Mouse (Mus musculus): Measurements from ENCODE around the gene Stat2. TPM values are rescaled to one million over a fixed set of nuclear protein-coding genes. Genes with fewer than 3 reads are reported as not detected.
"Not testable (repeated sequence)": the region's sequence is repeated elsewhere in the genome, so short reads cannot be mapped to it uniquely, and the experiment has no call there.

Stat2 gene
- polyA plus RNA-seq, 1 experiment from 2014 or later = 12.1 TPM

DNA sequence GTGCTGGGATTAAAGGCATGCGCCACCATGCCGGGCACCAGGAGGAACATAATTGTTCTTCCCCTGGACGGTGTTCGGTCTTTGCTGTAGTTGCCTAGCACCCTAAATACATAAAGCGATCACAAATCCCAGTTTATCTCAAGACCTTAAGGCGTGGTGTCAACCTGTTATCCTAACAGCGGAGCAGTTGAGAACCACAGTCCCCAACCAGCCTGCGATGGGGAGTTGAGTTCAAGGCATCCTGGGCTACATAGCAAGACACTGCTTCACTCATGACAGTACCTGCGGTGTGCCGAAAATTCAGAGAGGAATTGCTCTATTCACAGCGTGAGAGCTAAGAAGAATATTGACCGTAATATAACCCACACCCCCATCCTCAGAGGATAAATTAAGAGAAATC, 51.3 kb downstream of the Stat2 start:
- Histone ChIP-seq H3K4me3 (ENCODE audit: low read depth, low read length) (peak overlapping the region; percentile 62), H3K9me3 (ENCODE audit: low read length) (no peaks in the 10 kb centered on the region), H3K4me2 (ENCODE audit: low read depth, low read length) (peak overlapping the region; percentile 70), H3K27me3 (ENCODE audit: insufficient read depth, low read length) (no peaks in the 10 kb centered on the region), H3K36me3 (replicated peaks; ENCODE audit: insufficient read depth, low read length) (peaks cover 50% of the 10 kb centered on the region), H3K9ac (replicated peaks) (no peak overlapping the region), H3K4me1 (ENCODE audit: insufficient read depth) (peaks cover 14% of the 10 kb centered on the region), H3K27ac (ENCODE audit: low read depth) (no peak overlapping the region)
- TF ChIP-seq EP300 (IDR thresholded peaks at IDR 0.05; ENCODE audit: low read depth) = no peak
- DNase-seq = no peak
- 51% methylated on average over 12 of the region's 12 CpGs for WGBS (ENCODE audit: insufficient replicate concordance)
- ATAC-seq = no peak

DNA sequence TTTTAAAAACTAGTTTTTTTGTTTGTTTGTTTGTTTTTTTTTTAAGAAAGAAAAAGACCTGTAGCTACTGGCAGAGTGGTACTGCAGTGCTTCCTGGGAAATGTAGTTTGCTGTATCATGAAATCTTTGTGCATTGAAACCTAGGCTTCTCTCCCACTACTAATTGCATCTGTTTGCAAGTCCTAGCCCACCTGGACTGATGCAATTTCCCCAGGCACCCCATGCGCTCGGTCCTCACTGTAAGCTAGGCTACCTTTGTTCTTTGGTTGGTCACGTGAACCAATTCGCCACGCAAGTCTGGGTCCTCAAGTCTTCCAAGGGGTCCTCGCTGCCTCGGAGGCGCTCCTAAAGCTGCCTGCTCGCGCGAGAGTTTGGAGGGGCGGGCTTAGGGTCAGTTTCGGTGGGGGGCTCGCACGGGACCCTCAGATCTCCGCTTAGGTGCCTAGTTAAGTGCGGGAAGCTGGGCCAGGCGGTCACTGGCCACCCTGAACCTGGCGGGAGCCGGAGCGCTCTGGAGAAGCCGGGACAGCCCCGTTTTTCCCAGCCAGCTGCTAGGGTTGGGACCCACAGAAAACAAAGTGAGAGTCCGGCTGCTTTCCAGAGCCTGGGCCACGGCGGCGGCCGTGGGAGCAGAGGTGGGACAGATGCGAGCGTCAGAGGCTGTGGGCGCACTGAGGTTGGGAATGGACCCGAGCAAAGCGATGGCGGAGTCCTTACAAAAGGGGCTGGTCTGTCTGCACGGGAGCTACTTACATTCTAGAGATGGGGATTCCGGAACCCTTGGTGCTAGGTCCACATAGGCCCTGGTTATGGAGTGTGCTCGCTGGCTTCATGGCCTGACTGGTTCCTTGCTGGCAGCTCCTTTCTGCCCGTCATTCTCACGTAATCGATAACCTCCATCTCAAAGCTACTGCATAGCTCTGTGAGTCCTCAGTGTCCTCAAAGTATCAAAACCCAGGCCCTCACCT, 52.1 kb downstream of the Stat2 start, which contains the start of gene Cnpy2:
TSS of gene Cnpy2 (plus strand) at position 319 of the 968 bp plus-strand sequence.
- 0 out of 2 replicates have a peak, but pooled peaks have one; percentile 41 for TF ChIP-seq EP300 (IDR thresholded peaks at IDR 0.05; ENCODE audit: low read depth)
- no peak for TF ChIP-seq CTCF (IDR thresholded peaks at IDR 0.05; ENCODE audit: low read depth)
- ATAC-seq = peak; percentile 81

DNA sequence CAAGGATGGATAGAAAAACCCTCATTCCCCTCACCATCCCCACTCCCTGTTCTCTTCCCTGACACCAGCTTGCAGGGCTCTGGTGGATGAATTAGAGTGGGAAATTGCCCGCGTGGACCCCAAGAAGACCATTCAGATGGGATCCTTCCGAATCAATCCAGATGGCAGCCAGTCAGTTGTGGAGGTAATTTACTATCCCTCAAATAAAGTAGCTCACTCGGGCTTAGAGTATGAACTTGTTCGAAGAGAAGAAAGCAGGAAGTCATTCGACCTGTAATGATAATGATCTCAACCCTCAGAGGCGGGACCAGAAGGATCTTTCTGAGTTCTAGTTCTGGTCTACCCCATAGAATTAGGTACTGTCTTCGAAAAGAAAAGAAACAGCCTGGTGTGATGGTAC, 53.2 kb downstream of the Stat2 start:
- no peak for TF ChIP-seq EP300 (IDR thresholded peaks at IDR 0.05; ENCODE audit: low read depth)
- no peak for TF ChIP-seq CTCF (IDR thresholded peaks at IDR 0.05; ENCODE audit: low read depth)
- Histone ChIP-seq H3K9ac (replicated peaks) (peak overlapping the region; percentile 82), H3K27me3 (ENCODE audit: insufficient read depth, low read length) (no peaks in the 10 kb centered on the region), H3K27ac (ENCODE audit: low read depth) (peak overlapping the region; percentile 86), H3K4me1 (ENCODE audit: insufficient read depth) (peaks cover 14% of the 10 kb centered on the region), H3K9me3 (ENCODE audit: low read length) (no peaks in the 10 kb centered on the region), H3K4me3 (ENCODE audit: low read depth, low read length) (peak overlapping the region; percentile 62), H3K4me2 (ENCODE audit: low read depth, low read length) (peak overlapping the region; percentile 70), H3K36me3 (replicated peaks; ENCODE audit: insufficient read depth, low read length) (peaks cover 44% of the 10 kb centered on the region)
- DNase-seq = no peak
- no peak for ATAC-seq
- 46% methylated on average over 8 of the region's 8 CpGs for WGBS (ENCODE audit: insufficient replicate concordance)

More for the DNA sequence above, 52.1 kb downstream of the Stat2 start, which contains the start of gene Cnpy2:
- WGBS (ENCODE audit: insufficient replicate concordance) = 1% methylated on average over 40 of the region's 40 CpGs
- peak within 1 kb of the TSS; percentile 86 for H3K27ac ChIP-seq (ENCODE audit: low read depth)
- H3K4me1 ChIP-seq (ENCODE audit: insufficient read depth) = peaks cover 14% of the 10 kb centered on the region
- peak within 1 kb of the TSS; percentile 70 for H3K4me2 ChIP-seq (ENCODE audit: low read depth, low read length)
- no peaks in the 10 kb centered on the region for H3K9me3 ChIP-seq (ENCODE audit: low read length)
- peak; percentile 85 for DNase-seq
- H3K36me3 ChIP-seq (replicated peaks; ENCODE audit: insufficient read depth, low read length) = peaks cover 49% of the 10 kb centered on the region
- no peaks in the 10 kb centered on the region for H3K27me3 ChIP-seq (ENCODE audit: insufficient read depth, low read length)
- H3K9ac ChIP-seq (replicated peaks) = peak within 1 kb of the TSS; percentile 82
- peak within 1 kb of the TSS; percentile 62 for H3K4me3 ChIP-seq (ENCODE audit: low read depth, low read length)

DNA sequence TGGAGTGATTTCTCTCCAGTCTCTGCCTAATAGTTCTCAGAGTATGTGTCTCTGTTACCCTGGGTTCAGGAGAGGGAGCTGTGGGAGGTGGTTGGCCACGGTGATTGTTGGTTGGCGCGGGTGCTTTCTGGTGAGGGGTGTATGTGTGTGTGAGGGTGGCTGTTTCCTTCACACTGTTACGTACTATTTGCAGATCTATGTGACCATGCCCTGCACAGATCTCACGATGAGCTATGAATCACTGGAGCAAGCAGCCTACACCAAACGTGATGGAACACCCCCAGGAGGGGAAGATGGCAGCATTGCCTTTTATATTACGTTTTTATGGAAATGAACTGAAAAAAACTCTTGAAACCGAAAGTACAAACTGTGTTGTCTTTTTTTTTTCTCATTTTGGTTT, 56.5 kb downstream of the Stat2 start:
- DNase-seq (no peak), ATAC-seq (no peak)
- 89% methylated on average over 8 of the region's 8 CpGs for WGBS (ENCODE audit: insufficient replicate concordance)
- Histone ChIP-seq H3K27me3 (ENCODE audit: insufficient read depth, low read length) (no peaks in the 10 kb centered on the region), H3K4me3 (ENCODE audit: low read depth, low read length) (no peak overlapping the region), H3K9ac (replicated peaks) (no peak overlapping the region), H3K9me3 (ENCODE audit: low read length) (no peaks in the 10 kb centered on the region), H3K27ac (ENCODE audit: low read depth) (no peak overlapping the region), H3K4me1 (ENCODE audit: insufficient read depth) (peaks cover 13% of the 10 kb centered on the region), H3K36me3 (replicated peaks; ENCODE audit: insufficient read depth, low read length) (peaks cover 25% of the 10 kb centered on the region), H3K4me2 (ENCODE audit: low read depth, low read length) (no peak overlapping the region)
- TF ChIP-seq CTCF (IDR thresholded peaks at IDR 0.05; ENCODE audit: low read depth) (no peak), EP300 (IDR thresholded peaks at IDR 0.05; ENCODE audit: low read depth) (no peak)

DNA sequence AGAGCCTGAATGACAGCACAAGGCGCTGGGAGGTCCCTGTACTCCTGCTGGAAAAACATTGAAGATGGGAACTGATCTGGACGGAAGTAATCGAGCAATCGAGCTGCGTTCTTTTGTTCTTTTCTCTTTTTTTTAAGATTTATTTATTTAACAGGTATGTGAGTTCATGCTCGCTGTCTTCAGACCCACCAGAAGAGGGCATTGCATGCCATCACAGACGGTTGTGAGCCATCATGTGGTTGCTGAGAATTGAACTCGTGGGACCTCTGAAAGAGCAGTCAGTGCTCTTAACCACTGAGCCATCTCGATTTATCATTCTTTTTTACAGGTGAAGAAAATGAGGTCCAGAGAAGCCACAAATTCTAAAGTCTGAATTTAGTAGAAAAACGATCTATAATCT, 57.3 kb downstream of the Stat2 start:
- H3K27ac ChIP-seq (ENCODE audit: low read depth) = no peak overlapping the region

DNA sequence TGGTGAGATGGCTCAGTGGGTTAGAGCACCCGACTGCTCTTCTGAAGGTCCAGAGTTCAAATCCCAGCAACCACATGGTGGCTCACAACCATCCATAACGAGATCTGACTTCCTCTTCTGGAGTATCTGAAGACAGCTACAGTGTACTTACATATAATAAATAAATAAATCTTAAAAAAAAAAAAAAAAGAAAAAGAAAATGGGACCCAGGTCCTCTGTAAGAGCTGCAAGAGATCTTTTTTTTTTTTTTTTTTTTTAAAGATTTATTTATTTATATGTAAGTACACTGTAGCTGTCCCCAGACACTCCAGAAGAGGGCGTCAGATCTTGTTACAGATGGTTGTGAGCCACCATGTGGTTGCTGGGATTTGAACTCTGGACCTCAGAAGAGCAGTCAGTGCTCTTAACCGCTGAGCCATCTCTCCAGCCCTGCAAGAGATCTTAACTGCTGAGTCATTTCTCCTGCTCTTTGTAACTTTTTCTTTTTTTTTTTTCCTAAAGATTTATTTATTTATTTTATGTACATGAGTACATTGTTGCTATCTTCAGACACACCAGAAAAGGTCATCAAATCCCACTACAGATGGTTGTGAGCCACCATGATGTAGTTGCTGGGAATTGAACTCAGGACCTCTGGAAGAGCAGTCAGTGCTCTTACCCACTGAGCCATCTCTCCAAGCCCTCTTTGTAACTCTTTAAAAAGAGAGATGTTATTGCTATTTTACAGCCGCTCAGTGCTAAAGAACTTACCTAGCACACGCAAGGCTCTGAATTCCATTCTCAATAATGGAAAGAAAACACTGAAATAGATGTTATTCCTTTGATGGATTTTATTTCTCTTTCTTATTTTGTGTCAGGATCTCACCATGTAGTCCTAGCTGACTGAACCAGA, 62.2 kb downstream of the Stat2 start:
- not testable (repeated sequence) for DNase-seq

More for the DNA sequence above, 57.3 kb downstream of the Stat2 start:
- Histone ChIP-seq H3K4me2 (ENCODE audit: low read depth, low read length) (no peak overlapping the region), H3K36me3 (replicated peaks; ENCODE audit: insufficient read depth, low read length) (peaks cover 25% of the 10 kb centered on the region), H3K27me3 (ENCODE audit: insufficient read depth, low read length) (no peaks in the 10 kb centered on the region), H3K9ac (replicated peaks) (no peak overlapping the region), H3K9me3 (ENCODE audit: low read length) (no peaks in the 10 kb centered on the region), H3K4me3 (ENCODE audit: low read depth, low read length) (no peak overlapping the region), H3K4me1 (ENCODE audit: insufficient read depth) (peaks cover 13% of the 10 kb centered on the region)
- 80% methylated on average over 10 of the region's 10 CpGs for WGBS (ENCODE audit: insufficient replicate concordance)
- DNase-seq (no peak), ATAC-seq (no peak)
- TF ChIP-seq EP300 (IDR thresholded peaks at IDR 0.05; ENCODE audit: low read depth) (no peak), CTCF (IDR thresholded peaks at IDR 0.05; ENCODE audit: low read depth) (peak; percentile 38)

More for the DNA sequence above, 62.2 kb downstream of the Stat2 start:
- not testable (repeated sequence) for H3K4me3 ChIP-seq (ENCODE audit: low read depth, low read length); H3K9ac ChIP-seq (replicated peaks); H3K27ac ChIP-seq (ENCODE audit: low read depth); H3K9me3 ChIP-seq (ENCODE audit: low read length); ATAC-seq; H3K36me3 ChIP-seq (replicated peaks; ENCODE audit: insufficient read depth, low read length); H3K27me3 ChIP-seq (ENCODE audit: insufficient read depth, low read length); H3K4me2 ChIP-seq (ENCODE audit: low read depth, low read length)
- H3K4me1 ChIP-seq (ENCODE audit: insufficient read depth) = peaks cover 18% of the 10 kb centered on the region
- 68% methylated on average over 5 of the region's 6 CpGs for WGBS (ENCODE audit: insufficient replicate concordance)

Data from liver, postnatal 0 days (tissue).